Mouse (Mus musculus): ENCODE measurements at regions not wholly inside any gene's neighbourhood (a gene's known extent, or its start where the extent isn't known, plus 50 kb on each side); places are given as distances from the start of the nearest gene placed in this dataset.

GRCm38 (mm10) chr10:98292140-98292539 is 565.6 kb upstream of the C030005K15Rik start:
- DNase-seq (ENCODE audit: low read depth, low spot score): no peak

GRCm38 (mm10) chr10:98305667-98306066 is 579.1 kb upstream of the C030005K15Rik start:
- no peak for DNase-seq (ENCODE audit: low read depth, low spot score)

- DNase-seq (ENCODE audit: low read depth, low spot score): no peak
Measured at GRCm38 (mm10) chr10:98309667-98310066, 583.1 kb upstream of the C030005K15Rik start.

- no peak for DNase-seq (ENCODE audit: low read depth, low spot score)
Measured at GRCm38 (mm10) chr10:98311403-98311802, 584.8 kb upstream of the C030005K15Rik start.

- no peak for DNase-seq (ENCODE audit: low read depth, low spot score)
Measured at GRCm38 (mm10) chr10:98318416-98318815, 591.9 kb upstream of the C030005K15Rik start.

GRCm38 (mm10) chr10:98323846-98324245 is 590.4 kb upstream of the Atp2b1 start:
- DNase-seq (ENCODE audit: low read depth, low spot score): no peak

GRCm38 (mm10) chr10:98324591-98324990 is 589.6 kb upstream of the Atp2b1 start:
- DNase-seq (ENCODE audit: low read depth, low spot score): no peak

GRCm38 (mm10) chr10:98325720-98326119 is 588.5 kb upstream of the Atp2b1 start:
- DNase-seq (ENCODE audit: low read depth, low spot score): no peak

GRCm38 (mm10) chr10:98332682-98333081 is 581.5 kb upstream of the Atp2b1 start:
- no peak for DNase-seq (ENCODE audit: low read depth, low spot score)

- no peak for DNase-seq (ENCODE audit: low read depth, low spot score)
Measured at GRCm38 (mm10) chr10:98333411-98334067, 580.7 kb upstream of the Atp2b1 start.

GRCm38 (mm10) chr10:98343827-98344226 is 570.4 kb upstream of the Atp2b1 start:
- no peak for DNase-seq (ENCODE audit: low read depth, low spot score)

- no peak for DNase-seq (ENCODE audit: low read depth, low spot score)
Measured at GRCm38 (mm10) chr10:98349466-98349865, 564.7 kb upstream of the Atp2b1 start.

- DNase-seq (ENCODE audit: low read depth, low spot score): no peak
Measured at GRCm38 (mm10) chr10:98350318-98350926, 563.8 kb upstream of the Atp2b1 start.

GRCm38 (mm10) chr10:98352061-98352460 is 562.1 kb upstream of the Atp2b1 start:
- no peak for DNase-seq (ENCODE audit: low read depth, low spot score)

- no peak for DNase-seq (ENCODE audit: low read depth, low spot score)
Measured at GRCm38 (mm10) chr10:98354486-98354885, 559.7 kb upstream of the Atp2b1 start.

- no peak for DNase-seq (ENCODE audit: low read depth, low spot score)
Measured at GRCm38 (mm10) chr10:98364604-98365003, 549.6 kb upstream of the Atp2b1 start.

GRCm38 (mm10) chr10:98372561-98372960 is 541.6 kb upstream of the Atp2b1 start:
- DNase-seq (ENCODE audit: low read depth, low spot score): no peak

GRCm38 (mm10) chr10:98373314-98373713 is 540.9 kb upstream of the Atp2b1 start:
- DNase-seq (ENCODE audit: low read depth, low spot score): no peak

GRCm38 (mm10) chr10:98374684-98375083 is 539.5 kb upstream of the Atp2b1 start:
- no peak for DNase-seq (ENCODE audit: low read depth, low spot score)

GRCm38 (mm10) chr10:98388543-98388942 is 525.7 kb upstream of the Atp2b1 start:
- DNase-seq (ENCODE audit: low read depth, low spot score): no peak

GRCm38 (mm10) chr10:98399864-98400263 is 514.3 kb upstream of the Atp2b1 start:
- no peak for DNase-seq (ENCODE audit: low read depth, low spot score)

- no peak for DNase-seq (ENCODE audit: low read depth, low spot score)
Measured at GRCm38 (mm10) chr10:98417807-98418743, 496.1 kb upstream of the Atp2b1 start.

Measured in ES-CJ7 (cell line).